Mouse (Mus musculus): Measurements from ENCODE around the gene Tmem33.

Gene Tmem33

DNA sequence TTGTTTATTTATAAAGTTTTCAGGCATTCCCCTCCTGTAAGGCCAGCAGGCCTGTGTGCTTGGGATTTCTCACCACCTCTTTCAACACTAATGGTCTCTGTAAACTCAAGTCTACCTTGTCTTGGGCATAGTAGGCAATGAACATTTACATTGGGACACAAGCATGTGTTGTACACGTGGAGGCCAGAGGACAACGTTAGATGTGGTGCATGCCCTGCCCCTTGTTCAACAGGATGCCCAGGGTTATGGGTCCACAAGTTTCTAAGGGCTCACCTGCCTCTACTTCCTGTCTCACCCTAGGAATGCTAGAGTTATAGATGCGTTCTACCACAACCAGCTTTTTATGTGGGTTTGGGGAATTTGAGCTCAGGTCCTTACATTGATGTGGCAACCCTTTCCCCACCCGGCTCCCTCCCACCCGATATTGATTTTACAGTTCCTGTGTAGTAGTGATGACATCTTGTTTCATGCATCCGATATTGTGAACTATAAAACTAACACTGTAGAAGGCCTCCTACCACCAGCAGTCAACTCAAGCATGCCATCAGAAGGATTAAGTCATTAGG is 39.6 kb downstream of the Tmem33 start:
- H3K27me3 ChIP-seq (ENCODE audit: insufficient read depth, low read length): no peaks in the 10 kb centered on the region

GRCm38 (mm10) chr5:67300926-67301597 is 40.7 kb downstream of the Tmem33 start:
- Histone ChIP-seq H3K36me3 (ENCODE audit: insufficient read depth, low read length) (peaks cover 40% of the 10 kb centered on the region), H3K9me3 (ENCODE audit: low read length) (no peaks in the 10 kb centered on the region), H3K27me3 (ENCODE audit: insufficient read depth, low read length) (no peaks in the 10 kb centered on the region), H3K4me1 (replicated peaks; ENCODE audit: low read depth, low read length) (peaks cover 27% of the 10 kb centered on the region), H3K4me3 (replicated peaks; ENCODE audit: low read length) (no peak overlapping the region)
- TF ChIP-seq POU5F1 (IDR thresholded peaks at IDR 0.05; ENCODE audit: borderline replicate concordance, low read length) (no peak), NANOG (IDR thresholded peaks at IDR 0.05; ENCODE audit: borderline replicate concordance, low read length) (no peak), CTCF (conservative IDR thresholded peaks at IDR 0.05; ENCODE audit: low read length) (no peak)

More for the DNA sequence above, 39.6 kb downstream of the Tmem33 start:
- Histone ChIP-seq H3K4me3 (replicated peaks; ENCODE audit: low read length) (no peak overlapping the region), H3K4me1 (replicated peaks; ENCODE audit: low read depth, low read length) (peaks cover 24% of the 10 kb centered on the region), H3K36me3 (ENCODE audit: insufficient read depth, low read length) (peaks cover 48% of the 10 kb centered on the region), H3K9me3 (ENCODE audit: low read length) (no peaks in the 10 kb centered on the region)
- TF ChIP-seq CTCF (conservative IDR thresholded peaks at IDR 0.05; ENCODE audit: low read length) (no peak), POU5F1 (IDR thresholded peaks at IDR 0.05; ENCODE audit: borderline replicate concordance, low read length) (no peak), NANOG (IDR thresholded peaks at IDR 0.05; ENCODE audit: borderline replicate concordance, low read length) (no peak)

DNA sequence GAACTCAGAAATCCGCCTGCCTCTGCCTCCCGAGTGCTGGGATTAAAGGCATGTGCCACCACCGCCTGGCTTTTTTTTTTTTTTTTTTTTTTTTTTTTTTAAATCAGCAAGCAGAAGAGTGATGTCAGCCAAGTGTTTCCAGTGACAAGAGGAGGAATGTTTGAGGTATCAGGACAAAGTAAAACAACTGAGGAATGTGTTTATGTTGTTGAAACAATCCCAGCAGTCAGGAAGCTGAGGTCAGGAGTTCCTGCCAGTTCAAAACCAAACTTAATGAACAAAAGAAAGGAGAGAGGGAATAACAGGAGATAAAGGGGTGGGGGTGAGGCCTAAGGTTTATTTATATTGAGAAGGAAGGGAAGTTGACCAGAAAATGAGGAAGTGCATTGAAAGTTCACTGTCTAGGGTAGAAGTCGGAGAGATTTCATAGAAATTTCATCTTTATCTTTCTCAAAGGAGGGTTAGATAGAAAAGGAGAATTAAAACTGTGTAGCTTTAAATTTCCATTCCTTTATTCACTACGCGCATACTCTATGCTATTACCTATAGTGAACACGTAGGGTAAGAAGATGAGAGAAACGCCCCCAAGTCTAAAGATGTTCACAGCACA is 41.5 kb downstream of the Tmem33 start:
- peaks cover 33% of the 10 kb centered on the region for H3K36me3 ChIP-seq (ENCODE audit: insufficient read depth, low read length)
- H3K4me3 ChIP-seq (replicated peaks; ENCODE audit: low read length): no peak overlapping the region
- H3K4me1 ChIP-seq (replicated peaks; ENCODE audit: low read depth, low read length): peaks cover 32% of the 10 kb centered on the region
- TF ChIP-seq CTCF (conservative IDR thresholded peaks at IDR 0.05; ENCODE audit: low read length): no peak
- H3K9me3 ChIP-seq (ENCODE audit: low read length): no peaks in the 10 kb centered on the region
- H3K27me3 ChIP-seq (ENCODE audit: insufficient read depth, low read length): no peaks in the 10 kb centered on the region

- Histone ChIP-seq H3K4me3 (replicated peaks; ENCODE audit: low read length) (no peak overlapping the region), H3K9me3 (ENCODE audit: low read length) (no peaks in the 10 kb centered on the region), H3K4me1 (replicated peaks; ENCODE audit: low read depth, low read length) (peaks cover 41% of the 10 kb centered on the region), H3K36me3 (ENCODE audit: insufficient read depth, low read length) (peaks cover 27% of the 10 kb centered on the region), H3K27me3 (ENCODE audit: insufficient read depth, low read length) (no peaks in the 10 kb centered on the region)
- TF ChIP-seq NANOG (IDR thresholded peaks at IDR 0.05; ENCODE audit: borderline replicate concordance, low read length): no peak
- no peak for TF ChIP-seq CTCF (conservative IDR thresholded peaks at IDR 0.05; ENCODE audit: low read length)
- no peak for TF ChIP-seq POU5F1 (IDR thresholded peaks at IDR 0.05; ENCODE audit: borderline replicate concordance, low read length)
Measured at GRCm38 (mm10) chr5:67303816-67304215, 43.5 kb downstream of the Tmem33 start.

- peaks cover 26% of the 10 kb centered on the region for H3K4me1 ChIP-seq (replicated peaks; ENCODE audit: low read depth, low read length)
- peaks cover 27% of the 10 kb centered on the region for H3K36me3 ChIP-seq (ENCODE audit: insufficient read depth, low read length)
- H3K9me3 ChIP-seq (ENCODE audit: low read length): no peaks in the 10 kb centered on the region
- peak within 1 kb of the TSS; percentile 95 for H3K4me3 ChIP-seq (replicated peaks; ENCODE audit: low read length)
- no peaks in the 10 kb centered on the region for H3K27me3 ChIP-seq (ENCODE audit: insufficient read depth, low read length)
- no peak for TF ChIP-seq CTCF (conservative IDR thresholded peaks at IDR 0.05; ENCODE audit: low read length)
- no peak for TF ChIP-seq POU5F1 (IDR thresholded peaks at IDR 0.05; ENCODE audit: borderline replicate concordance, low read length)
- no peak for TF ChIP-seq NANOG (IDR thresholded peaks at IDR 0.05; ENCODE audit: borderline replicate concordance, low read length)
Measured at GRCm38 (mm10) chr5:67306698-67307521, 46.5 kb downstream of the Tmem33 start, which contains the start of gene Slc30a9. Gene Slc30a9, plus strand, starts transcription at chr5:67306955.

- TF ChIP-seq NANOG (IDR thresholded peaks at IDR 0.05; ENCODE audit: borderline replicate concordance, low read length): no peak
- TF ChIP-seq POU5F1 (IDR thresholded peaks at IDR 0.05; ENCODE audit: borderline replicate concordance, low read length): no peak
- no peak for TF ChIP-seq CTCF (conservative IDR thresholded peaks at IDR 0.05; ENCODE audit: low read length)
Measured at GRCm38 (mm10) chr5:67307659-67308222, 47.4 kb downstream of the Tmem33 start.

GRCm38 (mm10) chr5:67311811-67312521 is 51.6 kb downstream of the Tmem33 start:
- H3K36me3 ChIP-seq (ENCODE audit: insufficient read depth, low read length): peaks cover 19% of the 10 kb centered on the region
- no peak for TF ChIP-seq NANOG (IDR thresholded peaks at IDR 0.05; ENCODE audit: borderline replicate concordance, low read length)
- TF ChIP-seq POU5F1 (IDR thresholded peaks at IDR 0.05; ENCODE audit: borderline replicate concordance, low read length): no peak
- TF ChIP-seq CTCF (conservative IDR thresholded peaks at IDR 0.05; ENCODE audit: low read length): no peak
- H3K9me3 ChIP-seq (ENCODE audit: low read length): no peaks in the 10 kb centered on the region
- H3K4me1 ChIP-seq (replicated peaks; ENCODE audit: low read depth, low read length): peaks cover 13% of the 10 kb centered on the region
- H3K27me3 ChIP-seq (ENCODE audit: insufficient read depth, low read length): no peaks in the 10 kb centered on the region
- no peak overlapping the region for H3K4me3 ChIP-seq (replicated peaks; ENCODE audit: low read length)

More at GRCm38 (mm10) chr5:67307659-67308222, 47.4 kb downstream of the Tmem33 start:
- no peaks in the 10 kb centered on the region for H3K9me3 ChIP-seq (ENCODE audit: low read length)
- H3K4me1 ChIP-seq (replicated peaks; ENCODE audit: low read depth, low read length): peaks cover 20% of the 10 kb centered on the region
- H3K36me3 ChIP-seq (ENCODE audit: insufficient read depth, low read length): peaks cover 25% of the 10 kb centered on the region
- peak overlapping the region; percentile 95 for H3K4me3 ChIP-seq (replicated peaks; ENCODE audit: low read length)
- no peaks in the 10 kb centered on the region for H3K27me3 ChIP-seq (ENCODE audit: insufficient read depth, low read length)
